Mouse (Mus musculus): Measurements from ENCODE around the gene Noc2l. TPM values are rescaled to one million over a fixed set of nuclear protein-coding genes. Genes with fewer than 3 reads are reported as not detected.

Noc2l gene
- 97.4 and 98.7 TPM in 2 replicates for polyA plus RNA-seq (2016; fragmentation: Nextera tagmentation; extraction: Ambion mirVana)

DNA sequence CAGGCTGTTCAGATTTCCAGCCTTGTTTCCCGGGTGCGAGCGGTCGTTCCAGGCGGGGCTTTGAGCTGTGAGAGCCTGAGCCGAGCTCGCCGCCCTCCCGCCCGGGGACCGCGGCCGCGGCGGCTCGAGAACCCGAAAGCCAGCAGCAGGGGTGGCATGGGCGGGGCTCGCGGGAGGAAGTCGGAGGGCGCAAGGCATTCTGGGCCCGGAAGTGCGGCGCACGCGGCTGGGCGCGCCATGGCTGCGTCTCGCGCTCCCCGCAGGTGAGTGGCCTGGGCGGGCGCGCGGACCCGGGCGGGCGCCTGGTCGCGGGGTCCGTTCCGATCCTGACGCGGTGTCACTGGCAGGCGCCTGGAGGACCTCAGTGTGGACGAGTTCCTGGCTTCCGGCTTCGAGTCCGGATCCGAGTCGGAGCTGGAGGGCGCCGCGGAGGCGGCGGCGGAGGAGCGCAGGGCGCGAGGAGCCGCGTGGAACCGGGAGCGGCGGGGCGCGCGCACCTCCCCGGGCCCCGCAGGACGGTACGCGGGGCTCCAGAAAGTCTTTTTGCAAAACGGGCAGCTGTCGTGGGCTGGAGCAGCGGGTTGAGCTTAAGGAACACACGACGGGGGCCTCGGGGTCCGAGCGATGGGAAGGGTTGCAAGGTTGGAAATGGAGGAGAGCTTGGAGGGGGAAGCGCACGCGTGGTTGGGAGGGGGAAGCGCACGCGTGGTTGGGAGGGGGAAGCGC is at the start of gene Noc2l:
TSS of gene Noc2l (plus strand) at position 203 of the 726 bp plus-strand sequence.
- ATAC-seq (ENCODE audit: insufficient number of reproducible peaks, insufficient read depth, low FRiP score, low TSS enrichment) = peak; percentile 77
- Histone ChIP-seq H3K9me3 (no peaks in the 10 kb centered on the region), H3K4me2 (replicated peaks) (peak within 1 kb of the TSS; percentile 84), H3K36me3 (peaks cover 54% of the 10 kb centered on the region), H3K27ac (peak within 1 kb of the TSS; percentile 94), H3K27me3 (no peaks in the 10 kb centered on the region), H3K4me1 (peaks cover 12% of the 10 kb centered on the region), H3K4me3 (peak within 1 kb of the TSS; percentile 90), H3K9ac (peak within 1 kb of the TSS; percentile 70)
- WGBS = under 1% methylated on average over 90 of the region's 90 CpGs

- Histone ChIP-seq H3K9ac (no peak overlapping the region), H3K9me3 (no peaks in the 10 kb centered on the region), H3K4me1 (peaks cover 72% of the 10 kb centered on the region), H3K27me3 (no peaks in the 10 kb centered on the region), H3K4me3 (no peak overlapping the region), H3K4me2 (replicated peaks) (peak overlapping the region; percentile 23; the same call in 1 of the 2 replicates), H3K36me3 (peaks cover 37% of the 10 kb centered on the region), H3K27ac (peak overlapping the region; percentile 58)
- no peak for ATAC-seq (ENCODE audit: insufficient number of reproducible peaks, insufficient read depth, low FRiP score, low TSS enrichment)
- WGBS = 53% methylated on average over 5 of the region's 5 CpGs
Observed at GRCm38 (mm10) chr4:156188162-156188810, 47.5 kb upstream of the Noc2l start.

- Histone ChIP-seq H3K27me3 (no peaks in the 10 kb centered on the region), H3K27ac (peak overlapping the region; percentile 58), H3K36me3 (peaks cover 42% of the 10 kb centered on the region), H3K4me1 (peaks cover 78% of the 10 kb centered on the region), H3K4me2 (replicated peaks) (peak overlapping the region; percentile 23; the same call in 1 of the 2 replicates), H3K4me3 (no peak overlapping the region), H3K9me3 (no peaks in the 10 kb centered on the region), H3K9ac (no peak overlapping the region)
- ATAC-seq (ENCODE audit: insufficient number of reproducible peaks, insufficient read depth, low FRiP score, low TSS enrichment) = no peak; the same call in 1 of the 2 replicates
- 7% methylated on average over 6 of the region's 6 CpGs for WGBS
Observed at GRCm38 (mm10) chr4:156188811-156189323, 46.9 kb upstream of the Noc2l start.

DNA sequence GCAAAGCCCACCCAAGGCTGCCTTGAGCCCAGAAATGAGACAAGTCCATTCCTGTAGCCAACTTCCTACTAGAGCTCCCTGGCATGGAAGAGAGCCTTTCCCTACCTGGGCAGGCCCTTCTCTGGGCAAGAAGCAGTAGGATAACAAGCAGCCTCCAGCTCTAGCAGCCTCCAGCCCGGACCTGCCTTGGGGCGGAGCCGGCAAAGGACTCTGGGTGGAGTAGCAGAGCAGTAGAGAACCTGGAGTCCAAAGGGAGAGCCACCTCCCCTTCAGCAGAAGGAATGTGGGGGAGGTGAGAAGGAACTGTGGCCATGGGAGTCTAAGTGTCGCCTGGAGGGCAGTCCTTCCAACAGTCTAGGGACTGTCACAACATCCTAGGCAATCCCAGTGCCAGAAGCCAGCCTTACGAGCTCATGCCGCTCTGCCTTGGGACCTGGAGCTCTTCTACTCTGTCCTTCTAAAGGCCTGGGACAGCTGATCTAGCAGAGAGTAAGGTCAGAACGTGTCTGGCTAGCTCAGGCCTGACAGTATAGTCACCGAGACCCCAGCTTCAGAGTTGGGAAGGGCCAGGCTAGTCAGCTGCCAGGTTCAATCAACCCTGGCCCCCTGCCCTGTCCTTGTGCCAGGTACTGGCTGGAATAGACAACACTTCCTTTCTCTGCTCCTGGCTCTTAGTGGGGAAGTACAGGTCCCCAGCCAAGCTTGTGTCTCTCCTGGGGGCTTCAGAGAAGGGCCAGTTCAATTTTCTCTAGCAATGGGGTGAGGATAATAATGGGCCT is 43.2 kb upstream of the Noc2l start:
- Histone ChIP-seq H3K4me1 (peaks cover 70% of the 10 kb centered on the region), H3K4me3 (no peak overlapping the region), H3K27me3 (no peaks in the 10 kb centered on the region), H3K9ac (no peak overlapping the region; the same call in 1 of the 2 replicates), H3K9me3 (no peaks in the 10 kb centered on the region), H3K27ac (peak overlapping the region; percentile 70; the same call in 1 of the 2 replicates), H3K36me3 (peaks cover 39% of the 10 kb centered on the region), H3K4me2 (replicated peaks) (0 out of 2 replicates have a peak overlapping the region, but pooled peaks have one; percentile 7)
- WGBS = 42% methylated on average over 8 of the region's 8 CpGs
- ATAC-seq (ENCODE audit: insufficient number of reproducible peaks, insufficient read depth, low FRiP score, low TSS enrichment) = no peak

- H3K36me3 ChIP-seq = peaks cover 39% of the 10 kb centered on the region
- H3K27ac ChIP-seq = no peak overlapping the region
- no peak overlapping the region for H3K4me3 ChIP-seq
- ATAC-seq (ENCODE audit: insufficient number of reproducible peaks, insufficient read depth, low FRiP score, low TSS enrichment) = no peak
- 0 out of 2 replicates have a peak overlapping the region, but pooled peaks have one; percentile 7 for H3K4me2 ChIP-seq (replicated peaks)
- no peak overlapping the region for H3K9ac ChIP-seq
- H3K27me3 ChIP-seq = no peaks in the 10 kb centered on the region
- H3K4me1 ChIP-seq = peaks cover 64% of the 10 kb centered on the region
- no peaks in the 10 kb centered on the region for H3K9me3 ChIP-seq
- WGBS = 18% methylated on average over 2 of the region's 2 CpGs
Observed at GRCm38 (mm10) chr4:156193200-156193590, 42.6 kb upstream of the Noc2l start.

GRCm38 (mm10) chr4:156193906-156194305 is 41.9 kb upstream of the Noc2l start:
- Histone ChIP-seq H3K4me1 (peaks cover 57% of the 10 kb centered on the region), H3K4me2 (replicated peaks) (0 out of 2 replicates have a peak overlapping the region, but pooled peaks have one; percentile 25), H3K27me3 (no peaks in the 10 kb centered on the region), H3K4me3 (no peak overlapping the region), H3K36me3 (peaks cover 37% of the 10 kb centered on the region), H3K9me3 (no peaks in the 10 kb centered on the region), H3K9ac (no peak overlapping the region), H3K27ac (no peak overlapping the region)
- ATAC-seq (ENCODE audit: insufficient number of reproducible peaks, insufficient read depth, low FRiP score, low TSS enrichment) = no peak
- WGBS = 54% methylated on average over 5 of the region's 5 CpGs

DNA sequence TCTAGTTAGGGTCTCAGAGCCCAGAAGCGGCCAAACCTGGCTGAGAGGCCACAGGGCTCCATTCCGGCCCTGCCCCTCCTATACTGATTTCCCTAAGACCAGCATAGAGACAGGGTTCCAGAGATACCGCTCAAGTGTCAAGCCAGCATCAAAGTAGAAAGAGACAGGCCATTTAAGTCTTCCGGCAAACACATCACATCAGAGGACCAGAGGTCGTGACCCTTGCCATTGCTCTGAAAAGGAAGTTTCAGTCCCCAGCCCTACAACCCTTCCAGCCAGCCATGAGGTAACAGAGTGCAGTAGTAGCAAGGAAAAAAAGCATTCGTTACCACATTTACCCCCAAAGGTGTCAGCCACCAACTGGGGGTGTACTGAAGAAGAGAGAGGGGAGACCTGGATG is 41.5 kb upstream of the Noc2l start:
- Histone ChIP-seq H3K4me2 (replicated peaks) (peak overlapping the region; percentile 25; the same call in 1 of the 2 replicates), H3K27ac (no peak overlapping the region), H3K4me1 (peaks cover 53% of the 10 kb centered on the region), H3K9me3 (no peaks in the 10 kb centered on the region), H3K9ac (no peak overlapping the region), H3K36me3 (peaks cover 35% of the 10 kb centered on the region), H3K27me3 (no peaks in the 10 kb centered on the region), H3K4me3 (no peak overlapping the region)
- WGBS = 33% methylated on average over 6 of the region's 6 CpGs
- ATAC-seq (ENCODE audit: insufficient number of reproducible peaks, insufficient read depth, low FRiP score, low TSS enrichment) = no peak

DNA sequence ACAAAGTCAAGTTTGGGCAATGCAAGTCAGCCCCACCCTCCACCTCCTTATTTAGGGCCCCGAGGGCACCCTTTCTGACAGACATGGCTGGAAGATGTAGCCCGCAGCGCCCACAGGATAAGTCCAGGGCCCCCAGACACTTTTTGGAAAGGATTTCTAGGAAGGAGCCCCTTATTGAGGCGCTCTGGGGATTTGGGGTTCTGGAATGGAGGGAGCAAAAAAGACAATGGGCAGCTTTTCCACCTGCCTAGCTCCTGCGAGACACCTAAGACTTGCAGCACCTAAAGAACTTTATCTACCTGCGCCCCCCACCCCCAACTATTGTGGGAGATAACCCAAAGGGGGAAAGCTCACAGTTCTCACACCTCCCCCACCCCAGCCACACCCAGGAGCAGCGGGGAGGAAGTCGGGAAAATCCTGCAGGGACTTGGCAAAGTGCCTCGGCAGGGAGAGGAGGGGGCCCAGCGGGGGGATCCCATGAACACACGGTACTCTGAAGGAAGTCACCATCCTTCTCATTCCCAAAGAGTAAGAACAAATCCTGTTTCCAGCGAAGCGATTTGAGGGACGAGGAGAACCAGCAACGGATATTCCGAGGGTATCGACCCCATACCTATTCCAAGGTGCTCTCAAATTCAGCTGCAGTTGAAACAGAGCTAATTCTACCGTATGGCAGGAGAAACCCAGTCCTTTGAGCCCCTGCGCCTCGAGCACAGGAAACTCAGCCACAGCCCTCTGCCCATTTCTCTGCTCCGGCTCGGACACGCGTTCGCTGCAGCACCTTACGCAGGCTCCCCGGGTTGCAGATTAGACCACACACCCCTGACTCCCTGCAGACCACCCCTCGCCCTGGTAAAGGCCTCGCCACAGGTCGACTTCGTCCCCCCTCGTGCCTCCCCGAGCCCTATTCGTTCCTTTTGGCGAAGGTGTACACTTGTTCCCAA is 39.6 kb upstream of the Noc2l start:
- WGBS = 3% methylated on average over 35 of the region's 35 CpGs
- H3K9ac ChIP-seq = peak overlapping the region; percentile 95
- peak overlapping the region; percentile 80 for H3K27ac ChIP-seq
- no peaks in the 10 kb centered on the region for H3K9me3 ChIP-seq
- peak overlapping the region; percentile 91 for H3K4me3 ChIP-seq
- H3K4me1 ChIP-seq = peaks cover 41% of the 10 kb centered on the region
- H3K36me3 ChIP-seq = peaks cover 24% of the 10 kb centered on the region
- ATAC-seq (ENCODE audit: insufficient number of reproducible peaks, insufficient read depth, low FRiP score, low TSS enrichment) = no peak
- peak overlapping the region; percentile 91 for H3K4me2 ChIP-seq (replicated peaks)
- H3K27me3 ChIP-seq = no peaks in the 10 kb centered on the region

GRCm38 (mm10) chr4:156197131-156197828 is 38.5 kb upstream of the Noc2l start, which contains the start of gene Agrn:
Agrn (minus strand) TSS chr4:156197488.
- peaks cover 17% of the 10 kb centered on the region for H3K36me3 ChIP-seq
- H3K27me3 ChIP-seq = peaks cover 1% of the 10 kb centered on the region; the same call in 1 of the 2 replicates
- peak within 1 kb of the TSS; percentile 95 for H3K27ac ChIP-seq
- H3K4me1 ChIP-seq = peaks cover 39% of the 10 kb centered on the region
- peak within 1 kb of the TSS; percentile 95 for H3K9ac ChIP-seq
- no peaks in the 10 kb centered on the region for H3K9me3 ChIP-seq
- peak; percentile 61 for ATAC-seq (ENCODE audit: insufficient number of reproducible peaks, insufficient read depth, low FRiP score, low TSS enrichment)
- under 1% methylated on average over 38 of the region's 88 CpGs for WGBS
- H3K4me2 ChIP-seq (replicated peaks) = peak within 1 kb of the TSS; percentile 91
- H3K4me3 ChIP-seq = peak within 1 kb of the TSS; percentile 91

DNA sequence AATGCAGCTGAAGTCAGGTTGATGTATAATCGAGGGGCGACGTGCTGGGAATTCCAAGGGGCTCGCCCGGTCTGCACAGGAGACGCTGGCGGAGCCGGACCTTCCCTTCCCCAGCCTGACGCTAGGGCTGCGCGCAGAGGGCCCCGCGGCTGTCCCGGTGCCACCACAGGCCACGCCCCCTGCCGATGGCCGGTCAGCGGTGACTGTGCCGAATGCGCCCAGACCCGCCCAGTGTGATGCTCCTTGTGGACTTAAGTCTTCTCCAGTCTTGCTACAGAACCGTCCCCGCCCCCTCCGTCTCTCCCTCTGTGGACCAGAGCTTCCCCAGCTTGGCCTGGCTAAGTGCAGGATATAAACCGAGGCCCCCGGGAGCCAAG is 38.0 kb upstream of the Noc2l start:
- peak; percentile 89 for ATAC-seq (ENCODE audit: insufficient number of reproducible peaks, insufficient read depth, low FRiP score, low TSS enrichment)

More for the DNA sequence above, 38.0 kb upstream of the Noc2l start:
- H3K9ac ChIP-seq = peak overlapping the region; percentile 63
- H3K9me3 ChIP-seq = no peaks in the 10 kb centered on the region
- peaks cover 17% of the 10 kb centered on the region for H3K36me3 ChIP-seq
- H3K27ac ChIP-seq = peak overlapping the region; percentile 95
- H3K4me3 ChIP-seq = peak overlapping the region; percentile 91
- peaks cover 37% of the 10 kb centered on the region for H3K4me1 ChIP-seq
- under 1% methylated on average over 26 of the region's 26 CpGs for WGBS
- H3K4me2 ChIP-seq (replicated peaks) = peak overlapping the region; percentile 91
- peaks cover 6% of the 10 kb centered on the region; the same call in 1 of the 2 replicates for H3K27me3 ChIP-seq
